In the genomic region with DNA sequence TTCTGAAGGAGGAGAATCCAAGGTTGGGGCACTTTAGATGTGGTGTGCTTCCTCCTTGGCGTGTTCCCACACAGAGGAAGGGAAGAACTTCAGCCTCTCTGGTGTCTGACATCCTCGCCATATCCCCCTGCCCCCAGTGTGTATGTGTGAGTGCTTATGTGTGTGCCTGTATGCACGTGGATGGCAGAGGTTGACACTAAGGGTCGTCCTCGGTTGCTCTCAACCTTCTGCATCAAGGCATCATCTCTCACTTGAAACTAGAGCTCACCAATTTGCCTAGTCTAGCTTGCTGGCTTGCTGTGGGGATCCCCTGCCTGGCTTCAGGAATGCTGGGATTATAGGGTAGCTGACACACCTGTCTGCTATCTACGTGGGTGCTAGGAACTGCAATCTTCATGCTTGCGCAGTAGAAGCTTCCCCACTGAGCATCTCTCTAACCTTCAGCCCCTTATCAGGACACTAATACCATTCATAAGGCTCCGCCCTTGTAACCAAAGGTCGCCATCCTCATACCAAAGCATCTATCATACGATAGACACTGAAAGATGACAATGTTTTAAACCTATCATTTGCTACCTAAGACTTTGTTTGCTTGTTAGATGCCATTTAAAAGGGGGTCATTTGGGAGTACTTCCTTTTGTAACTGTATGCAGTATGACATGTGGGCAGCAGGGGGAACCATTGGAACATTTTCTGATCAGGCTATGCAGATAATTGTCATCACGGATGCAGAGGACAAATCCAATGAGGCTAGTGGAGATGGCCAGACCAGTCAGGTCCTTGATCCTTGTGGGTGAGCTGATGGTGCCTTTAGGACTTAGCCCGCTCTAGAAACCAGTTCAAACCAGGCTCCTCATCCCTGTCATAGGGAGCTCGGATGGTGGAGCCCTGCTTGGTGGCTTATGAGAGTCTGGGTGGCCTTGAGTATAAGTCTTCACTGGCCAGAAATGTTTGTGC, we compare ENCODE assay signal across 8 mouse cellular contexts. TPM values are rescaled to one million over a fixed set of nuclear protein-coding genes. Genes with fewer than 3 reads are reported as not detected.
A peak's percentile ranks its signal among the peaks of the same experiment; 100 is the strongest.
DNase-seq lines count a peak whose midpoint lies in the region; ATAC-seq and TF ChIP-seq lines count a peak whose summit lies in the region.

No protein-coding gene starts in this region.

- H3K27ac ChIP-seq in kidney, embryonic 15.5 days, result no peak overlapping the region
- no peak overlapping the region for H3K27ac ChIP-seq in liver, adult 2 months (replicated peaks; ENCODE audit: insufficient read depth, low read depth, low read length)
- no peak overlapping the region for H3K27ac ChIP-seq in stomach, embryonic 14.5 days (ENCODE audit: low read length)

- ATAC-seq in common myeloid progenitor, adult 5-6 weeks (replicated peaks; ENCODE audit: low read depth, poor library complexity, severe bottlenecking), result peak; percentile 89
- peak; percentile 84 for ATAC-seq in granulocyte monocyte progenitor cell, adult 5-6 weeks (replicated peaks; ENCODE audit: poor library complexity, severe bottlenecking)
- ATAC-seq in kidney, embryonic 15.5 days (replicated peaks; ENCODE audit: low FRiP score), result peak; percentile 54
- peak; percentile 46; the same call in 1 of the 2 replicates for ATAC-seq in stomach, embryonic 14.5 days (ENCODE audit: insufficient number of reproducible peaks, insufficient read depth, low FRiP score, low read depth)

- no peak overlapping the region for H3K4me3 ChIP-seq in kidney, embryonic 15.5 days (replicated peaks)
- no peak overlapping the region for H3K4me3 ChIP-seq in liver, adult 2 months (ENCODE audit: insufficient read depth, low read depth, low read length)
- no peak overlapping the region for H3K4me3 ChIP-seq in stomach, embryonic 14.5 days (ENCODE audit: low read depth, low read length)

- no peak overlapping the region for H3K4me2 ChIP-seq in kidney, embryonic 15.5 days
- no peak overlapping the region for H3K4me2 ChIP-seq in stomach, embryonic 14.5 days (replicated peaks; ENCODE audit: low read depth, low read length)

- H3K9ac ChIP-seq in kidney, embryonic 15.5 days, result no peak overlapping the region
- H3K9ac ChIP-seq in liver, adult 2 months (ENCODE audit: low read depth, low read length), result no peak overlapping the region
- no peak overlapping the region for H3K9ac ChIP-seq in stomach, embryonic 14.5 days (replicated peaks; ENCODE audit: low read depth, low read length)

- H3K9me3 ChIP-seq in kidney, embryonic 15.5 days (replicated peaks), result no peaks in the 10 kb centered on the region
- H3K9me3 ChIP-seq in stomach, embryonic 14.5 days (ENCODE audit: control insufficient read depth, low read depth, low read length), result no peaks in the 10 kb centered on the region

- DNase-seq in urinary bladder, postnatal 25 days (ENCODE audit: low spot score), result peak; percentile 36
- DNase-seq in urinary bladder, postnatal 10 days (ENCODE audit: low spot score), result no peak
- no peak for DNase-seq in liver, adult 2 months (ENCODE audit: extremely low read depth, low read depth, low spot score)
- DNase-seq in naive thymus-derived CD4-positive, alpha-beta T cell, adult 2 months (ENCODE audit: low read depth), result peak; percentile 80

- TF ChIP-seq POLR2A in liver, adult 2 months (IDR thresholded peaks at IDR 0.05; ENCODE audit: extremely low read depth, insufficient read depth, low read length), result no peak

- H3K36me3 ChIP-seq in kidney, embryonic 15.5 days, result peaks cover 6% of the 10 kb centered on the region; the same call in 1 of the 2 replicates
- peaks cover 2% of the 10 kb centered on the region; the same call in 1 of the 2 replicates for H3K36me3 ChIP-seq in liver, adult 2 months (ENCODE audit: control insufficient read depth, insufficient read depth, low read length)
- H3K36me3 ChIP-seq in stomach, embryonic 14.5 days (ENCODE audit: control insufficient read depth, insufficient read depth, low read length), result no peaks in the 10 kb centered on the region

- TF ChIP-seq CTCF in liver, adult 2 months (IDR thresholded peaks at IDR 0.05; ENCODE audit: low read depth, low read length), result peak; percentile 50

- 59% methylated on average over 13 of the region's 13 CpGs for WGBS in kidney, embryonic 15.5 days
- 49% methylated on average over 13 of the region's 13 CpGs for WGBS in liver, adult 2 months
- whole genome bisulfite sequencing in stomach, embryonic 14.5 days, result 52% methylated on average over 13 of the region's 13 CpGs

- no peaks in the 10 kb centered on the region for H3K79me2 ChIP-seq in liver, adult 2 months (ENCODE audit: control insufficient read depth, insufficient read depth, low read length)

- 0 out of 2 replicates have a peak, but pooled peaks cover under 1% of the 10 kb centered on the region for H3K4me1 ChIP-seq in kidney, embryonic 15.5 days
- H3K4me1 ChIP-seq in liver, adult 2 months (ENCODE audit: control insufficient read depth, insufficient read depth, low read length), result no peaks in the 10 kb centered on the region
- H3K4me1 ChIP-seq in stomach, embryonic 14.5 days (ENCODE audit: control insufficient read depth, insufficient read depth, low read length), result peaks cover 3% of the 10 kb centered on the region; the same call in 1 of the 2 replicates

- H3K27me3 ChIP-seq in kidney, embryonic 15.5 days, result no peaks in the 10 kb centered on the region
- H3K27me3 ChIP-seq in liver, adult 2 months (ENCODE audit: control insufficient read depth, insufficient read depth, low read length), result no peaks in the 10 kb centered on the region
- no peaks in the 10 kb centered on the region for H3K27me3 ChIP-seq in stomach, embryonic 14.5 days (ENCODE audit: control insufficient read depth, insufficient read depth, low read length)

RNA-seq across cellular contexts. Expression of a gene that starts 21.7 kb away (rescaled TPM):
- 17.3 and 21.9 TPM in 2 replicates for total RNA-seq in common myeloid progenitor, adult 5-6 weeks (2017)
- 18.9 and 26.1 TPM in 2 replicates for total RNA-seq in granulocyte monocyte progenitor cell, adult 5-6 weeks (2014; fragmentation: Nextera tagmentation)
- 40.7 and 44.8 TPM in 2 replicates for total RNA-seq in granulocyte monocyte progenitor cell, adult 5-6 weeks (2017)
- 43.1 and 43.3 TPM in 2 replicates for polyA plus RNA-seq in kidney, embryonic 15.5 days (2015; fragmentation: Nextera tagmentation; extraction: Ambion mirVana)
- total RNA-seq in liver, adult 2 months (2014; rRNA removed), result 38.1 and 52.8 TPM in 2 replicates
- 16.4 and 21.2 TPM in 2 replicates for polyA plus RNA-seq in liver, adult 2 months (2012; rRNA removed)
- polyA plus RNA-seq in stomach, embryonic 14.5 days (2014; fragmentation: Nextera tagmentation; extraction: Ambion mirVana), result 41.3 and 42.2 TPM in 2 replicates

Comparison
In these comparisons a context has a peak if more than half of its experiments do, and no peak if none do; other contexts are left out.
1. DNase-seq: peak in urinary bladder, postnatal 25 days (single experiment) and naive thymus-derived CD4-positive, alpha-beta T cell, adult 2 months (single experiment); none in urinary bladder, postnatal 10 days (single experiment) and liver, adult 2 months (single experiment).
2. Peak in every context shown above with its lines, with median percentiles within 50 percentile points of each other: ATAC-seq.